Mouse (Mus musculus) liver, embryonic 11.5 days (tissue): Measurements from ENCODE around the gene Dync1i1. TPM values are rescaled to one million over a fixed set of nuclear protein-coding genes. Genes with fewer than 3 reads are reported as not detected.

Experiments
- ATAC-seq: fragments of 200-750 bp; cut with Nextera tagmentation; replicated peaks from 2 replicates; pipeline ENCODE4 v1.8.0; 2017; ENCODE audit warnings: moderate number of reproducible peaks, mild to moderate bottlenecking, moderate TSS enrichment, moderate library complexity; ENCODE audit not compliant: low FRiP score
- DNase-seq: peaks from one replicate; pipeline ENCODE4 v3.0.0-alpha.2; 2017; ENCODE audit warnings: low spot score
- H3K27ac ChIP-seq: fragments of 300-500 bp; sonication (generic); 2 replicates; pipeline ENCODE4 v1.5.1; 2014; ENCODE audit warnings: mild to moderate bottlenecking, low read depth, low read length, control low read depth
- H3K27me3 ChIP-seq: fragments of 300-500 bp; sonication (generic); replicated peaks from 2 replicates; pipeline ENCODE4 v1.6.1; 2014; ENCODE audit warnings: low read length, mixed read lengths; ENCODE audit not compliant: control insufficient read depth, insufficient read depth
- H3K36me3 ChIP-seq: fragments of 300-500 bp; sonication (generic); 2 replicates; pipeline ENCODE4 v1.6.1; 2014; ENCODE audit warnings: mild to moderate bottlenecking, low read length, moderate library complexity, mixed read lengths; ENCODE audit not compliant: control insufficient read depth, insufficient read depth
- H3K4me1 ChIP-seq: fragments of 300-500 bp; sonication (generic); replicated peaks from 2 replicates; pipeline ENCODE4 v1.6.1; 2014; ENCODE audit warnings: low read length, mixed read lengths; ENCODE audit not compliant: control insufficient read depth, insufficient read depth
- H3K4me2 ChIP-seq: fragments of 300-500 bp; sonication (generic); 2 replicates; pipeline ENCODE4 v1.6.1; 2014; ENCODE audit warnings: mild to moderate bottlenecking, control low read depth, moderate library complexity
- H3K4me3 ChIP-seq: fragments of 300-500 bp; sonication (generic); 2 replicates; pipeline ENCODE4 v1.5.1; 2014; ENCODE audit warnings: low read depth, low read length, control low read depth
- H3K9ac ChIP-seq: fragments of 300-500 bp; sonication (generic); 2 replicates; pipeline ENCODE4 v1.6.1; 2014; ENCODE audit warnings: low read depth, low read length, control low read depth
- H3K9me3 ChIP-seq: fragments of 300-500 bp; sonication (generic); 2 replicates; pipeline ENCODE4 v1.6.1; 2016; ENCODE audit warnings: low read length, inconsistent platforms, mixed read lengths; ENCODE audit not compliant: control insufficient read depth
- WGBS: fragments of 180-500 bp; shearing (Covaris S2); extraction: QIAGEN DNeasy Blood & Tissue Kit; methylation state at CpG from one replicate; pipeline ENCODE4 v1.1.7; 2014; 5-methylcytosine and 5-hydroxymethylcytosine counted together
- polyA plus RNA-seq: library from polyadenylated mRNA; unstranded; fragments of >200 nt; fragmentation: Nextera tagmentation; extraction: Ambion mirVana; gene quantifications from 2 replicates; pipeline ENCODE4 v1.2.1, GENCODE M21; 2014

Gene Dync1i1
- polyA plus RNA-seq, 1 experiment from 2014 or later, result 0.84 TPM

GRCm38 (mm10) chr6:5889341-5889740 is 163.9 kb downstream of the Dync1i1 start:
- no peak for DNase-seq
- Histone ChIP-seq H3K4me2 (no peak overlapping the region), H3K27ac (no peak overlapping the region), H3K36me3 (no peaks in the 10 kb centered on the region), H3K27me3 (no peaks in the 10 kb centered on the region), H3K9ac (no peak overlapping the region), H3K4me3 (no peak overlapping the region), H3K4me1 (no peaks in the 10 kb centered on the region), H3K9me3 (no peaks in the 10 kb centered on the region)
- WGBS, result 73% methylated on average over 6 of the region's 6 CpGs
- no peak for ATAC-seq

DNA sequence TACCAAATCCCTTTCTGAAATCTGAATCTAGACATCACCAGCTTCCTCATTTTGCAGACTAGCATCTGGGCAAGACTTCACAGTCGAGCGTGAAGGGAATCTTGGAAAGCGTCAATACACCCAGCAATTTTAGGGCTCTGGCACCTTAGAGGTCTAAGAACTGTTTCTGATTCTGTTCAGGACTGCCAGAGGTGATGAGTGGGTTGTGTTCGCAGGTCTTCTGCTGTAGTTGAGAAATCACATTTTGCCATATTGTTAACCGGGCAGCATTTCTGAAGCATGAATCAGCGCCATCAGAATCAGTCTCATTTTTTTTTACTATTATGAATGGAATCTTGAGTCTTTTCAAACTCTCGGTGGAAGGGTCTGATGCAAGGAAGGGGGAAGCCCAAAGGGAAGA is 185.9 kb downstream of the Dync1i1 start:
- H3K9ac ChIP-seq, result no peak overlapping the region
- H3K4me2 ChIP-seq, result no peak overlapping the region
- H3K27me3 ChIP-seq, result no peaks in the 10 kb centered on the region
- DNase-seq (no peak), ATAC-seq (no peak)
- H3K9me3 ChIP-seq, result no peaks in the 10 kb centered on the region
- WGBS, result 83% methylated on average over 7 of the region's 7 CpGs
- no peaks in the 10 kb centered on the region for H3K4me1 ChIP-seq
- no peak overlapping the region for H3K27ac ChIP-seq
- no peak overlapping the region for H3K4me3 ChIP-seq
- H3K36me3 ChIP-seq, result no peaks in the 10 kb centered on the region

DNA sequence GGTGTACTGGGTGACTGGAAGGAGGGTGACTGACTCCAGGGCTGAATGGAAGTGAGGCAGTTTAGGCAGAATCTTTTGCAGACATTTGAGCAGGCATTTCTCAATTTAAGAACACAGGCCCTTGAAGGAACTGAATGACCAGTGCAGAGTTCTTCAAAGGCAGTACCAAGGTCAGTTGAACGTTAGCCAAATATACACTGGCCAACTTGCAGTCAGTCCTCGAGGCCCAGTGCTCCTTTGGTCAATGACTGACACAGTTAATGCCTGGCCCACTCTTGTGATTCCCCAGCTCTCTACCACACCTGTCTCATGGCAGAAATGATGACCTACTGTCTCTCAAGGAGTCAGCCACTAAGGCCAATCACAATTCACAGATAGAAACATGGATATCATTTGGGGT is 189.6 kb downstream of the Dync1i1 start:
- Histone ChIP-seq H3K4me2 (no peak overlapping the region), H3K9me3 (no peaks in the 10 kb centered on the region), H3K27ac (no peak overlapping the region), H3K36me3 (no peaks in the 10 kb centered on the region), H3K27me3 (no peaks in the 10 kb centered on the region), H3K9ac (no peak overlapping the region), H3K4me3 (no peak overlapping the region), H3K4me1 (no peaks in the 10 kb centered on the region)
- no peak for ATAC-seq
- 65% methylated on average over 2 of the region's 2 CpGs for WGBS
- no peak for DNase-seq

- H3K9ac ChIP-seq, result no peak overlapping the region
- WGBS, result 68% methylated on average over 4 of the region's 4 CpGs
- no peak overlapping the region for H3K27ac ChIP-seq
- H3K4me1 ChIP-seq, result no peaks in the 10 kb centered on the region
- DNase-seq (no peak), ATAC-seq (no peak)
- no peaks in the 10 kb centered on the region for H3K9me3 ChIP-seq
- H3K27me3 ChIP-seq, result no peaks in the 10 kb centered on the region
- H3K36me3 ChIP-seq, result no peaks in the 10 kb centered on the region
- no peak overlapping the region for H3K4me2 ChIP-seq
- no peak overlapping the region for H3K4me3 ChIP-seq
These were observed 195.2 kb downstream of the Dync1i1 start for GRCm38 (mm10) chr6:5920670-5921069.

DNA sequence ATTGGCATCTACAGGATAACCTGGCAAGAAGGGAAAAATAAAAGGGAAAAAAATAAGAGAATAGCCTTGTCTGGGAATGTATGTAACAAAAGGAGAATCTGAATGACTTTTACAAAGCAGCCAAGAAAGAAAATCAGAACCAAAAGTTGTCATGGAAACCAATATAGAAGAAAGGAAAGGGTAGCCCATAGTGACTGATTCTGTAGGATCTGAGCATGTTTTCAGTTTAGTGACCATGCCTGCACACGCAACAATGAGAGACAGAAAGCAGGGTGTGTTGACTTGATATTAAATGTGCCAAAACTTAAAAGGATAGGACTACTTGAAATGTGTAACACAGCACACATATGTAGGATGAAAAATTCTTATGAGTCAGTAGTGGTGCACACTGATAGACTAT is 197.2 kb downstream of the Dync1i1 start:
- Histone ChIP-seq H3K27ac (no peak overlapping the region), H3K4me3 (no peak overlapping the region), H3K9me3 (no peaks in the 10 kb centered on the region), H3K36me3 (no peaks in the 10 kb centered on the region), H3K4me2 (no peak overlapping the region), H3K27me3 (no peaks in the 10 kb centered on the region), H3K4me1 (no peaks in the 10 kb centered on the region), H3K9ac (no peak overlapping the region)
- no peak for ATAC-seq
- 76% methylated on average over 1 of the region's 1 CpGs for WGBS
- DNase-seq, result no peak

DNA sequence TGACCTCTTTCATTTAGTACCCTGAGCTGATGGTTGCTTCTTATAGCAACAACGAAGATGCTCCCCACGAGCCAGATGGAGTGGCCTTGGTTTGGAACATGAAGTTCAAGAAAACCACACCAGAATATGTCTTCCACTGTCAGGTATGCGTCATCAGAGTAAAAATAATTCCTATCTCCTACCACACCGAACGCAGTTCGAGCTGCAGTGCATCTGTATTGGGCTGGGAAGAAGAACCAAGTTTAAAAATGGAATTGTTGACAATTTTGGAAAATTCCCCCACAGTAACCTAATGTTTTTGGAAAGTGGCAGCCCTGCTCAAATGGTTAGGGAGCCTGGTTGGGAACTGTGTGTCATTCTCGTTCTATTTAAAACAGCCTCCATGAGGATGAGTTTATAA is 197.7 kb downstream of the Dync1i1 start:
- no peak overlapping the region for H3K27ac ChIP-seq
- no peaks in the 10 kb centered on the region for H3K27me3 ChIP-seq
- no peak overlapping the region for H3K4me3 ChIP-seq
- no peaks in the 10 kb centered on the region for H3K36me3 ChIP-seq
- no peaks in the 10 kb centered on the region for H3K4me1 ChIP-seq
- H3K9me3 ChIP-seq, result no peaks in the 10 kb centered on the region
- DNase-seq, result no peak
- ATAC-seq, result no peak
- no peak overlapping the region for H3K9ac ChIP-seq
- H3K4me2 ChIP-seq, result no peak overlapping the region
- WGBS, result 87% methylated on average over 7 of the region's 7 CpGs

DNA sequence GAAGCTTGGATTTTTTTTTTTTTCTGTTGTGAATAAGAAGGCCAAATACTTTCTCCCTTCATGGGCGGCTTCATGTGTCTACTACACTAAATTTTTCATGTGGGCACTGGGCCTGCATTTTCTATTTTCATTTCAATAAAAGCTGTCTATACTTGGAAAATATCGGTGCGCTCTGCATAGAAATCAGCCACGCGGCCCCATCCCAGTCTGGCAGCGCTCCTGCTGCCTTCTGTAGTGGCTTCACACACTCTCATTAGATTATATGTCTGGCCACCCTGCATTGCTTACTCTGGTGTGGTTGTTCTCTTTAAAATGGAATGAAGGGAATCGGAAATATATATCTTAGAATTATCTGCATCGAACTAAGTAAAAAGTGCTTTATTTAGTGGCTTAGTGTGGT is 204.7 kb downstream of the Dync1i1 start:
- WGBS, result 90% methylated on average over 8 of the region's 8 CpGs
- no peaks in the 10 kb centered on the region for H3K36me3 ChIP-seq
- DNase-seq (no peak), ATAC-seq (no peak)
- no peak overlapping the region for H3K27ac ChIP-seq
- H3K4me2 ChIP-seq, result no peak overlapping the region
- no peak overlapping the region for H3K4me3 ChIP-seq
- H3K9ac ChIP-seq, result no peak overlapping the region
- no peaks in the 10 kb centered on the region for H3K4me1 ChIP-seq
- no peaks in the 10 kb centered on the region for H3K27me3 ChIP-seq
- H3K9me3 ChIP-seq, result no peaks in the 10 kb centered on the region

DNA sequence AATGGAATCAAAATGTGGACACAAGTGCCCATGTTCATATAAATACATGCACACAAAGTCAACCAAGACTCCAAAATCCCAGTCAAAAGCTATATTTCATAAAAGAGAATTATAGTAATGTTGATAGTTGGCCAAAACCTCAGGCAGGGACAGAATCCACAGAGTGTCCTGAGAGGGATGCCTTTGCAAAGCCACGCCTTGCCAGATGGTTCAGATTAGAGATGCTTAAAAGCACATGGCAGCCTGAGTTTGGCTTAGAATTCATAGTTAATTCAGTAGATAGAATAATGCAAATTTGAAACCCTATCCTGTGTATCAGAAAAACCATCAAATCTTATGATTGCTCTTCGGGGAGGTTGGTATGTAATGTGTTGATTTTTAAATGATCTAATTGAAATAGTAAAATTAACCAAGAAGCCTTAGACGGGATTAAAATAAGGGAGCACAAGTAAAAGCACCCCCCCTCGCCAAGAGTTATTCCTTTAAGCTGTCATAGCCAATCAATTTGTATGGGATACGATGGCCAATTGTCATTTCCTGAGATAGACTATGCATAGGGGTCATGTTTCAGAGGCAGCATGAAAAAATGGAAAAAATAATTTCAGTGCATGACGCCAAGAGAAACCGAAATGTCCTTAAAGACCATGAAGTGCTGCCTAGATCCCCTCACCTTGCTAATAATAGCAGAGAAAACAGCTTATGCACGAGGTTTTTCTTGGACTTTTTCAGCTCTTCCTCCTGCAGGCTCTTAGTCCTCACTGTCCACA is 210.3 kb downstream of the Dync1i1 start:
- H3K4me3 ChIP-seq, result no peak overlapping the region
- ATAC-seq (no peak), DNase-seq (no peak)
- H3K36me3 ChIP-seq, result no peaks in the 10 kb centered on the region
- H3K9me3 ChIP-seq, result no peaks in the 10 kb centered on the region
- no peak overlapping the region for H3K4me2 ChIP-seq
- 79% methylated on average over 8 of the region's 8 CpGs for WGBS
- H3K27me3 ChIP-seq, result no peaks in the 10 kb centered on the region
- H3K9ac ChIP-seq, result no peak overlapping the region
- no peaks in the 10 kb centered on the region for H3K4me1 ChIP-seq
- H3K27ac ChIP-seq, result no peak overlapping the region

DNA sequence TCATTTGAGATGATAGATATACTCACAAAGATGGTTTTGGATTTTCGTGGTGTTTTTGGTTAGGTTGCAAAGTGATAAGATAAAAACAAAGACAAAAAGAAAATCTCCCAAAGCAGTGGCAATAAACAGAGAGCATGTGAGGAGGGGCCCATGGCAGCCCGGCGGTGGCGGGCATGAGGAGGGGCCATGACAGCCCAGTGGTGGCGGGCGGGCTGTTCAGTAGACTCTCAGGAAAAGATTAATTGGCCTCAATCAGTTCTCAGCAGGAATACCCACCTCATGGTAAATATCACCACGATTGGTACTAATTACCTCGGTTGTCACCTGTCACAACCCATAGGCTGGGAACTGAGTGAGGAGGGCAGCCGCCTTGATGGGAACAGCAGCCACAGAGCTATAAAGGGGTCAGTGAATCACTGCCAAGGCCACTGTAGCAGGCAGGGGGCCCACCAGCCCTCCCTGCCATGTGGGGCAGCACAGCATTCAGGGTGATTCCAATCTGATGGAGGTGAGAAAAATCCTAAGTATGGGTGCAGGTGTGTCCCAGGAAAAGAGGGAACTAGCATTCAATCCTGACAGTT is 224.5 kb downstream of the Dync1i1 start:
- Histone ChIP-seq H3K36me3 (no peaks in the 10 kb centered on the region), H3K9ac (no peak overlapping the region), H3K27me3 (no peaks in the 10 kb centered on the region), H3K4me3 (no peak overlapping the region), H3K4me2 (no peak overlapping the region), H3K4me1 (no peaks in the 10 kb centered on the region), H3K9me3 (no peaks in the 10 kb centered on the region), H3K27ac (no peak overlapping the region)
- 67% methylated on average over 9 of the region's 9 CpGs for WGBS
- DNase-seq, result no peak
- ATAC-seq, result no peak
